Mouse (Mus musculus) brain, embryonic 14.5 days (tissue): ENCODE results near the gene Plcd1.

Source experiments
- CTCF ChIP-seq: fragments of 200-500 bp; IDR thresholded peaks from 2 replicates; pipeline ENCODE4 v1.5.1; 2012; ENCODE audit warnings: inconsistent platforms, mild to moderate bottlenecking, moderate library complexity, borderline replicate concordance; ENCODE audit not compliant: insufficient read depth, insufficient read length; ENCODE audit errors: extremely low read depth
- POLR2A ChIP-seq: fragments of 200-500 bp; IDR thresholded peaks from 2 replicates; pipeline ENCODE4 v1.6.1; 2012; ENCODE audit warnings: mild to moderate bottlenecking, inconsistent platforms, borderline replicate concordance; ENCODE audit not compliant: poor library complexity, insufficient read depth, insufficient read length, severe bottlenecking; ENCODE audit errors: extremely low read depth

GRCm38 (mm10) chr9:119109685-119110353, 16.5 kb upstream of the Plcd1 start:
- TF ChIP-seq POLR2A (no peak), CTCF (no peak)
